Mouse (Mus musculus) thymus, postnatal 14 days (tissue): ENCODE data around the gene St3gal5.

Experiments
- DNase-seq: peaks from one replicate; pipeline ENCODE4 v3.0.0; 2021

The St3gal5 gene

DNA sequence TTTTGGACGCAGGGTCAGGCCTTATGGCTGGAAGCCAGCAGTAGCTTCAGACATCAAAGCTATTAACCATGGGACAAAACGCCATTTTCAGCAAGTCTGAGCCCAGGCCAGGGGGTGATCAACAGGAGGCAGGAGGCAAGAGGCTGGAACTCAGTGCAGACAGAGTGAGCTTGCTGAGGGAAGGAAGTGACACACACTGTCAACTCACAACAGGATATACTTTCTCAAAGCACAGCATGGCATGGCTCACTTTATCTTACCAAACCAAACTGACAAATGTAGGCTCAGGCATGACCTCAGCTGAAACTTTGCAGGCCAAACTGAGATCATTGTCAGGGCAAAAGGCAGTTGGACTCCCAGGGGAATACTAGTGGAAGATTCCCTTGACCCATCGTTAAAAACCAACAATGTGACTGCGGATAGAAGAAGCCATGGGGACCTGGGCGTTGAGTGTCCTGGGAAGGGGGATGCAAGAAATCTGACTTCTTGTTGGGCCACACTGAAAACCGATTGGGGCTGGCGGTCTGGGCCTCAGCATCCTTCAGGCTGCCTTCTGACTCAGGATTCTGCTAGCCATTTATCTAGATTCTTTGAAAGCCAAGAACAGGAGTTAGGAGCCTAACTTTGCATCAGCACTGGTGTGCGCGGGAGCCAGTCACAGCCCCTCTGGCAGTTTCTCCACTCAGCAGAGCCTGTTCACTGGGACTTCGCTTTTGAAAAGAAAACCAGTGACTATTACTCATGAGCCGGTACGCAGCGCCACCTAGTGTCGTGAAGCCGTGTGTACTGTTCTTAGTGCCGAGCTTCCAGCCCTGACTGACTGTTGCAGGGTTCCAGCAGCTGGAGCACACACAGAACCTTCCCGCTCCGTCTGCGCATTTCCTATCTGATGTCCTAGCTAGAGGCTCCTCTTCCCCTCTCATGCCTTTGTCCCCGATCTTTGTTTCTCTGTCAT, 67.2 kb downstream of the St3gal5 start:
- DNase-seq, result peak; percentile 83

DNA sequence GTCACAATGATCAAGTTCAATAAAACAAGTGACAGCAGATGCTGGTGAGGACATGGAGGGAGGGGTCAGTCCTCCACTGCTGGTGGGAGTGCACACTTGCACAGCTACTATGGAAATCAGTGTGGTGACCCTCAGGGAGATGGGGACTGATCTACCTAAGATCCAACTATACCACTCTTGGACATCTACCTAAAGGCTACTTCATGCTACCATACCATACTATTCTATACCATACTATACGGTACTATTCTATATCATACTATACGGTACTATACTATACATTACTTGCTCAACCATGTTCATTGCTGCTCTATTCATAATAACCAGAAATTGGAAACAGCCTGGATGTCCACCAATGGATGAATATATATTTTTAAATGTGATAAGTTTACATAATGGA, 68.5 kb downstream of the St3gal5 start:
- DNase-seq, result no peak

DNA sequence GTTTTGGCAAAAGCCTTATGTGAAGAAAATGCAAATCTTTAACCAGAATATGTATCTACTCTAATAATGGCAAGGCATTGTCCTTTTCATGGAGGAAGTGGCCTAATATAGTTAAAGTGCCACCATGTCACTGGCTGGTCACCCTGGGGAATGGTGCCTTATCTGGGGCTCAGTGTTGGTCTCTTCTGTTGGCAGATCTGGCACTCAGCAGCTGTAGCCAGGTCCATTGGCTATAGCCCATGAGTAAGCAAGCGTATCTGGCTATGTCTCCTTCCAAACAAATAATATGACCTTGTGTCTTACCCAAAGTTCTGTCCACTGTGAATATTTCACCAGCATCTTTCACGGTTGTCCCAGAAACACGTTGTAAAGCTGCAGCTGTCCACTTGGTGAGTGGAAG, 74.0 kb downstream of the St3gal5 start:
- no peak for DNase-seq

- no peak for DNase-seq
Observed at GRCm38 (mm10) chr6:72173350-72173749, 76.0 kb downstream of the St3gal5 start.

GRCm38 (mm10) chr6:72175419-72175818, 78.0 kb downstream of the St3gal5 start:
- no peak for DNase-seq

- DNase-seq, result no peak
Observed at GRCm38 (mm10) chr6:72176004-72176403, 78.6 kb downstream of the St3gal5 start.

- DNase-seq, result no peak
Observed at GRCm38 (mm10) chr6:72177417-72177816, 80.0 kb downstream of the St3gal5 start.

DNA sequence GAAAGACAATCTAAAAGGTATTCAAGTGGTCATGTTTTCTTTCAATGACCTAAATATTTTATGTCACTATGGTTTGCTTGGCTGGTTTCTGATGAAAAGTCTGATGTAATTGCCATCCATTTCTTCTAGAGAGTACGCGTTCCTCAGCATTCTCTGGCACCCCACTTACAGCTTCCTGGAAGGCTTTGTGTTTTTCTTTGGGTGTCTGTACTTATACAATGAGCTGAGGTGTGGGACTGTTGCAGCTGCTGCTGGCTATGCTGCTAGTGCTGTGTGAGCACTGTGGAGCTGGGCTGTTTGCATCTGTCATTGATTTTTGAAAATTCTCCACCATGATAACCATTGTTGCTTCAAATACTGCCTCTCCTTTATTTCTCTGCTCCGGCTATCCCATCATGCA, 81.6 kb downstream of the St3gal5 start:
- no peak for DNase-seq

GRCm38 (mm10) chr6:72179562-72180502, 82.4 kb downstream of the St3gal5 start:
- no peak for DNase-seq

GRCm38 (mm10) chr6:72184576-72184975, 87.2 kb downstream of the St3gal5 start:
- DNase-seq, result no peak

- DNase-seq, result peak; percentile 81
Observed at GRCm38 (mm10) chr6:72185893-72186490, 88.6 kb downstream of the St3gal5 start.

DNA sequence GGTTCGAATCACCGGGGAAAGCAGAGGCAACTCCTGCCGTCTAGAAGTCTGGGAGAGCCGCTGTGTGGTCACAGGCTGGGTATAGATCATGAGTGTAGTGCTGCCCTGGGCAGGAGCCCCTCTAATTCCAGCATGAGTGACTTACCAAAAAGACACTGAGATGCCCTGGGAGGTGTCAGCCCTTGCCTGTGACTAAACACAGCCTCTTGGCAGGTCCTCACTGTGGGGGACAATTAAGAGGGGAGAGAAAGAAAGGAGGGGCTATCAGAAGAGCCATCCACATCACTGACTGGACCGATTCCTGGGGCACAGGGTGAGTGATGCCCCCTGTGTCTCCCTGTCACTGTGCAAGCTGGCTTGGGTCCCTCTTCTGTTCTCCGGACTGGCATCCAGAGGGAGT, 89.4 kb downstream of the St3gal5 start:
- no peak for DNase-seq

DNA sequence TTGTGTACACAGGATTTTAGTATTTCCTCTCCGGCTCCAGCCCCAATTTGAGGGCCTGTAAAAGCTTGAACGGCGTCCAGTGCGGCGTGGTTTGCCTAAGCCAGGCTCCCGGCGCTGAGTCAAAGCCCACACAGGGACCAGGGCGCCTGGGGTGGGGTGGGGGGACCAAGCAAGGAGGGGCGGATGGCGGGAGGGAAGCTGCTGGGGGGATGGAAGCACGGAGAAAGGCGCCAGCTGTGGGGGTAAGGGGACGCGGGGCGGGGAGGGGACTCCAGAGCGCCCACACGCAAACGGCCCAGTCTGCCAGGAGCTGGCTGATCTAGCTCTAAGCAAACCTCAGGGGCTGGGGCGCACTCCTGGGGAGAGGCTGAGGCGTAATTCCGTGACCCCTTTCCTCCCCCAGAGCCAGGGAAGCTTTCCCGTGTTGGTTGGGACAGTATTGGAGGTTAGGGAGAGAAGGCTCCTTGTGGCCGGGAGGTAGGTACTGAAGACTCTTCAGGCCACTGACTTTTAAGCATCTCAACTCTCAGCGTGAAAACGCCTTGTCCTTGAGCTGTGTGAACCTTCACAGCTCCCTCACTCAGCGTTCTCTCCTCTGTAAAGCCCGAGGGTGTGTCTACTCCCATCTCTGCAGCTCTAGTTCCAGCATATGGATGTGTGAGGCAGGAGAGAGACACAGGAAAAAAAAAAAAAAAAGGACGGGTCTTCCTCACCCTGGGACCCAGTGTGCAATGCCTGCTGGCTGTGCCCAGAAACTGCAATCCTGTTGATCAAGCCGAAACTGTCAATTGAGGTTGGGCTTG, 91.9 kb downstream of the St3gal5 start:
- DNase-seq, result no peak

- DNase-seq, result peak; percentile 14
Observed at GRCm38 (mm10) chr6:72190120-72190519, 92.7 kb downstream of the St3gal5 start.

DNA sequence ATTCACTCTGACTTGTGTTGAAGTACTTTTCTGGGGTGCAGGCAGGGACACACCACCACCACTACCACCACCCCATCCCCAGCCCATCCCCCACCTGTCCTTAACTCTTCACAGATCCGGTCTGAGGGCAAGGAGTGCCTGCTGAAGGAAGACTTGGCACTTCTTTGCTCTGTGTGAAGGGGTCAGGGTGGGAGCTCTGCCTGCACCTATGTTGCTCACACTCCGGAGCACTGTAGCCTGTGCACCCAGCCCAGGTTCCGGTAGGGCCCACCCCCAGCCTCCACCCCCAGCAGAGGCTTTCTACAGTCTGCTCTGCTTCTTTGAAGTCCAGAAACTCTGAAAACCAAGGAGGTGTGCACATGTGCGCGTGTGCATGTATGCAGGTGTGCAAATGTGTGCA, 93.2 kb downstream of the St3gal5 start:
- DNase-seq, result peak; percentile 34

GRCm38 (mm10) chr6:72196660-72197059, 99.3 kb downstream of the St3gal5 start:
- no peak for DNase-seq

DNA sequence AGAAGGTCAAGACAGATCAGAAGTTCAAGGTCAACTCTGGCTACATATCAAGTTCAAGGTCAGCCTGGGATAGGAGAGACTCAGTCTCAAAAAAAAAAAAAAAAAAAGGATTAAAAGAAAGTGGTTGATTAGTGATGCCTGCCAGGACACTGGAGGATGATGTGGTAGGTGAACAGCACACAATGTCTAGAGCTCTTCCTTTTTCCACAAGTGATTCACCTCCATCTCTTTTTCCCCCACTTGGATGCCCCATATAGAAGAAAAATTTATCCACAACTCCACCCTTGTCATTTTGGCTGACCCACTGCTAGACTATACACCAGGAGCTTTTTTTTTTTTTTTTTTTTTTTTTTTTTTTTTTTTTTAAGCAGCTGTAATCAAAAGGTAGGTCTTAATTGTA, 100.1 kb downstream of the St3gal5 start:
- no peak for DNase-seq

- DNase-seq, result no peak
Observed at GRCm38 (mm10) chr6:72200595-72201256, 103.3 kb downstream of the St3gal5 start.

DNA sequence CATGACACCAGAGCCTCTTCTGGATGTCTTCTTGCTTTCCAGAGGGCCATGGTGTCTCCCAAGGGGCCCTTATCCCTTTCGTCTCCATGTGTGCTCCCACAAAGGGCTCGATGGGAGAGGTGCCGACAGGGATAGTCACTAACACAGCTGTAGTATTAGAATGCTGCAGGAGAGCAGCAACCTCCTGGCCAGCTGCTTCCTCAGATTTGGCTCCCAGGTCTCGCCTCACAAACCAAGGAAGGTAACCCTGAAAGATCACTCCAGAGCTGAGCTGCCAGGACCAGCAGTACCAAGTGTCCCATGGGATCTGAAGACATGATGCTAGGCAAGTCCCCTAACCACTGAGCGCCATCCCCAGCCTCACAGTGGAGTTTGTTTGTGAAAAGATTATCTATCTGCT, 105.3 kb downstream of the St3gal5 start:
- DNase-seq, result no peak

DNA sequence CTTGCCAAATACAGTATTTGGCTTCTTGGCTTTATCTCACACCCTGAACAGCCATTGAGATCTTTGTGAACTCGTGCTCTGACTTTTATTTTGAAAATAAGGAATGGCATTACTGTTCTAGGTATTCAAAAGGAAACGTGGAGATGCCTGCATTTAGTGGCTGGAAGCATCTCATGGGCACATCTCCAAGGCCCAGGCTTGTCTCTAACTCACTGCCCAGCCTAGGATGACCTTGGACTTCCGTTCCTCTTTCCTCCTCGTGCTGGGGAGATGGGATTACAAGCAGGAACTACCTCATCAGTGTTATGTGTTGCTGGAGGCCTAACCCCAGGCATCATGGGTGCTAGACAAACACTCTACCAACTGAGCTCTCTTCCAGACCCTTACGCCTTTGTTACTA, 105.9 kb downstream of the St3gal5 start:
- DNase-seq, result no peak
